Mouse (Mus musculus): ENCODE results near the gene Plod1.
A peak's percentile ranks its signal among the peaks of the same experiment; 100 is the strongest.
"Not testable (repeated sequence)": the region's sequence is repeated elsewhere in the genome, so short reads cannot be mapped to it uniquely, and the experiment has no call there.

Plod1 gene

GRCm38 (mm10) chr4:147888237-147888636, 48.3 kb downstream of the Plod1 start:
- DNase-seq, result no peak

DNA sequence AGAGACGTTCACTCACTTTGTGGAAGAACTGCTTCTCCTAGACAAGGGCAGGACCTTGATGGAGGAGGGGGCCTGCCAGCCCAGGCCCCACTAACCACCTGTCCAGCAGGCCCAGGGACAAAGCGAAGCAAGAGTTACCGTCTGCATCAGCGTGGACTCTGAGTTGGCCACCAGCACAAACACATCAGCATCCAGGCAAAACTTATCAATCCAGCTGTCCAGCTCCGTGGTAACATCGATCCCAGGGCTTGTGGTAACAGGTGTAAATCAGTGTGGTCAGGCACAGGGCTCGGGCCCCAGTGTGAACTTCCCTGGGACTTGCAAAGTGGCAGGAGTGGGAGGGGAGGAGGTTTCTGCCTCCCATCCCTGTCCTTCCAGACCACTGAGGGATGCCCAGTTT, 49.3 kb downstream of the Plod1 start:
- DNase-seq, result no peak

DNA sequence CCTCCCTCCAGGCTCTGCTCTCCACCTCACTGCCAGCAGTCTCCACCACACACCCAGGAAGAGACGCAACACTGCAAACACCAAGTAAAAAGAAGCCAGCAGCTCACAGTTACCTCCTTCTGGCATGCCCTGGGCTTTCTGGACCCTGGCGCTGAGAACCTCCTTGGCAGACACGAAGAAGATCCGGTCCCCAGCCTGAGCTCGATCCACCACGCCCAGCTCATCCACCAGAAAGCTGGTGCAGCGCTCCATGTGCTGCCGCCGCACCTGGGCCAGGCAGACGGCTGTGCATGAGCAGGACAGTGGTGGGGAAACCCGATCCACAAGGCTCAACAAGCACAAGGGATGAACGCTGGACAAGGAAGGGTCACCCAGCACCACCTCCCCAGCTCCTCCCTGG, 50.4 kb downstream of the Plod1 start:
- DNase-seq, result no peak

DNA sequence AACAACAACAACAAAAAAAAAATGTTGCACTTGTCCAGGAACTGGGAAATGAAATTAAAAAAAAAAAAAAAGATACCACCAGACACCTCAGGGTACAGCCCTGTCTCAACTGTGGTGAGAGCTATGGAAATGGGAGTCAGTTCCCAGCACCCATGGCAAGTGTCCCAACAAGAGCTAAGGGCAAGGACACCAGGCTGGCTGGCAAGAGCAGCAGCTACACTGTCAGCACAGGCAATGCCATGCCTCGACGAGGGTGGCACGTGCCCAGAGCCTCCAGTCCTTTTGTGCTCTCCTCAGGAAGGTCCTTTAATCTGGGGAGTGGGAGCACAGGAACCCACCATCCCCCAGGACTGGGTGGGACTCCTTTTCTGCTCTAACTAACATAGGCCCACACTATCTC, 52.4 kb downstream of the Plod1 start:
- no peak for DNase-seq

- no peak for DNase-seq
Observed at GRCm38 (mm10) chr4:147883041-147883440, 53.5 kb downstream of the Plod1 start.

- DNase-seq, result no peak
Observed at GRCm38 (mm10) chr4:147881792-147882191, 54.8 kb downstream of the Plod1 start.

- no peak for DNase-seq
Observed at GRCm38 (mm10) chr4:147879865-147880264, 56.7 kb downstream of the Plod1 start.

DNA sequence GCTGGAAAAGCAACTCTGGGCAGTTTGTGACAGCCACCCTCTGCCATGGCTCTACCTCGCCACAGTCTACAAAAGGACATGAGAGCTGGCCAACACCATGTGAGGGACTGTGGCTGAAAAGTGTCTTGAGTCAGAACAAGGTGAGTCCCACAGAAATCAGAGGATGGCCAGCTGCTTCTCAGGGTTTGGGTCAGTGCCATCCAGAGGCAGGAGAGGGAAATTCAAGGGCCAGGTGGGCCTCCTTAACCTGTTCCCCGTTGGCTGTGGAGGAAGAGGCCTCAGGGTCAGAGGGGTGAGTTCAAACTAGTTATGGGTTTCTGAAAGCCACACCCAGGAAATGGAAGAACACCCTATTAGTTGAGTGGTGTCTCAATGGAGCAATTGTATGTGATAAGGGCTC, 57.1 kb downstream of the Plod1 start:
- no peak for DNase-seq

DNA sequence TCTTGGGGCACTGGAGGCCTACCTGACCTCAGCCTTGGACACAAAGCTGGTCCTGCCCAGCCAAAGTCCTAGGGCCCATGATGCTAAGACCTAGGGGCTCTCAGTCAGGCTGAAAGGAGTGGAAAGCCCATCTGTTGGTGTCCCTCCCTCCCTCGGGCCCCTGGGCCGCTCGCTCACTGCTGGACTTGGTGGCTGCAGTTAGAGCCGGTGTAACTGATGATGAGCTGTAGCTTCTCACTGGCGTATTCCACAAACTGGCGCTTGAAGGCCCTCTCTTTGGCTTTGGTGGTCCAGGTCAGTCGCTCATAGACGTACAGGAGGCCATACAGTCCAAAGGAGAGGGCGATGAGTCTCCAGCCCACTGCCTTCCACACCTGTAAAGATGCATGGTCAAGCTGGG, 58.0 kb downstream of the Plod1 start:
- DNase-seq, result no peak

DNA sequence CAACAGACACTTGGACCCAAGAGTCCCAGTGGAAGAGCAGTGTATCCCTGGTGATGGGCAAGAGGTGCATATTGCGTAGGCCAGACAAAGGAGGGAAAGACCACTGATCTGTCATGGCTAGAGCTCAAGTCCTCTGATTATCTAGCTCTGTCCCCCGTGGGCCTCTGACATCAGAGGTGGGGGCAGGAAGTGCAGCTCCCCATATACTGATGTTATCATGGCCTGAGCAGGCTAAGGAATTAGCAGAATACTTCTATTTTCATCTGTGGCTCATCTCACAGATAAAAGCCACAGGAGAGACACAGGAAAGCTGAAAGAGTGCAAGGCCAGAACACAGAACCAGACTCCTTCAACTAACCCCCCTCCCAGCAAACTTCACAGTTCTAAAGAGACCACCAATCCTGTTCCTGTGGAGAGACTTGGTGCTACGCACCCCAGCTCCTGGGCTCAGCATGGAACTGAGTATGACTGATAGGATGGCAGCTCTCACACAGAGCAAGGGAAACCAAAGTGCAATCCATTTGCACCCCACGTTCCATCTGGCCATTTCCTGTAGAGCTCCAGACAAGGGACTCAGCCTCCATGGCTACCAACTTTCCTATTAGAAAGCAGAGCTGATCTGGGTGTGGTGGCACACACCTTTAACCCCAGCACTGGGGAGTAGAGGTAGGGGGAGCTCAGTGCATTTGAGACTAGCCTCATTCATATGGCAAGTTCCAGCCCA, 60.6 kb downstream of the Plod1 start:
- no peak for DNase-seq

GRCm38 (mm10) chr4:147869238-147869637, 67.3 kb downstream of the Plod1 start:
- no peak for DNase-seq

DNA sequence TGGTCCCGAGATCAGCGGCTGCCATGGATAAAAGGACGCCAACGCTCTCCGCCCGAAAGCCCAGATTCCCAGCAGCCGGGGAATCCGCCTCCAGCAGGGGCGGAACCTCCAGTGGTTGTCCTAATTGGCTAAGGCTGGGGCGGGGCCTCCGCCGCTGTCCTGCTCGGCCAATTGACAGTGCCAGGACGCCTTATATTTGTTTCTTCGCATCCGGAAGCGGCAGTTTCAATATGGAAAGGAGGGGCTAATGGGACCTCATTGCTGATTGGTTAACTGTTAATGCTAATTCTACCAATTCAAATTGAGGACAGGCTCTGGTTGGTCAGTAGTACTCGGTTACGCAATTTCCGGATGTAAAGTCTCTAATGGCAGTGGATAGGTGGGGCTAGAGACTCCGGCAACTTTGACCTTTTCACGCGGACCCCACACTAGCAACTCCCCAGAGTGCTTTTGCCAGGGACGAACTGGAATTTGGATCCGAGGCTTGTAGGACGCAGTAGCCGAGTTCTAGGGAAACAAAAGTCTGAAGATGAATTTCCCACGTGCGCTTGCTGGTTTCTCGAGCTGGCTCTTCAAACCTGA, 68.0 kb downstream of the Plod1 start, which contains the start of the genes Miip and Fv1:
Gene Miip (minus strand): TSS at position 367 of the 582 bp plus-strand sequence.
Gene Fv1 (plus strand): TSS at position 530 of the 582 bp plus-strand sequence.
- DNase-seq, result peak; percentile 96 to 99

DNA sequence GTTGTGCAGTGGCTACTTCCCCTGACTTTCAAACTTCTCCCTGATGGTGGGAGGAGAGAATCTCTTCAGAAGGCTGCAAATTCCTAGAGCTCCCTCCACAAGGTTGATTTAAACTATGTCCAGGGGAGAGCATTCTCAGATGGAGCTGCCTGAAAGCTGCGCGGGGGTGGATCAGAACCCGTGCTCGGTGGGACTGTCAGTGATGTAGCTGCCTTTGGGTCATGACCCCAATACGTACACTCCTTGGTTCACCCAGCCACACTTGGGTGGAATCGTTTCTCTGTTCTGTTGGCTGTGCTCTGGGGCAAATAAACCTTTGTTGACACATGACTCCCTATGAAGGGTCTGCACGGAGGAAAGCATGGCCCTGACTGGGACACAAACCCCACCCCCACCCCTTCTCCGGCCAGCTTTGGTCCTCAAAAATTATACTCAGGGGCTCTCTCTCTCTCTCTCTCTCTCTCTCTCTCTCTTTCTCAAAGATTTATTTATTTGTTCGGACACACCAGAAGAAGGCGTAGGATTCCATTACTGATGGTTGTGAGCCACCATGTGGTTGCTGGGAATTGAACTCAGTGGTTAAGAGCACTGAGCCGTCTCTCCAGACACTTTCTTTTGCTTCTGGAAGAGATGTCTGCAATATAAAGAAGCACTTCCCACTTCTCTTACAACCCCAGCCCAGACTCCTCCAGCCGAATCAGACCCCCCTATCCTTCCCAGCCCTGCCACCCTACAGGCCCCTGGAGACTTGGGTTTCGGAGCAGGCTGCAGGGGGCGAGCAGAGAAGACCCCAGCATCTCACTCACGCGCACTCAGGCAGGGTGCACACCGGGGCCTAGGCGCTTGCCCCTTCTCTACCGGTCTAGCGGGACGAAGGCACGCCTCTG, 68.8 kb downstream of the Plod1 start:
- no peak for DNase-seq

GRCm38 (mm10) chr4:147866793-147867192, 69.8 kb downstream of the Plod1 start:
- DNase-seq, result not testable (repeated sequence)

- no peak for DNase-seq
Observed at GRCm38 (mm10) chr4:147866056-147866455, 70.5 kb downstream of the Plod1 start.

GRCm38 (mm10) chr4:147865651-147866050, 70.9 kb downstream of the Plod1 start:
- DNase-seq, result no peak

- no peak for DNase-seq
Observed at GRCm38 (mm10) chr4:147862051-147862450, 74.5 kb downstream of the Plod1 start.
